Mouse (Mus musculus) c-Kit-positive CD71-positive TER-119-positive erythroid progenitor cells, embryonic 14.5 days (primary cell): ENCODE results near the gene Mei4.

Source experiments
- DNase-seq: peaks from one replicate; pipeline ENCODE4 v3.0.0-alpha.2; 2013; ENCODE audit warnings: low spot score

Mei4 gene

GRCm38 (mm10) chr9:81863181-81863887, at the start of gene Mei4:
TSS of gene Mei4 (plus strand) at chr9:81863670.
- DNase-seq: peak; percentile 9

GRCm38 (mm10) chr9:81819715-81820373, 43.6 kb upstream of the Mei4 start:
- no peak for DNase-seq

DNA sequence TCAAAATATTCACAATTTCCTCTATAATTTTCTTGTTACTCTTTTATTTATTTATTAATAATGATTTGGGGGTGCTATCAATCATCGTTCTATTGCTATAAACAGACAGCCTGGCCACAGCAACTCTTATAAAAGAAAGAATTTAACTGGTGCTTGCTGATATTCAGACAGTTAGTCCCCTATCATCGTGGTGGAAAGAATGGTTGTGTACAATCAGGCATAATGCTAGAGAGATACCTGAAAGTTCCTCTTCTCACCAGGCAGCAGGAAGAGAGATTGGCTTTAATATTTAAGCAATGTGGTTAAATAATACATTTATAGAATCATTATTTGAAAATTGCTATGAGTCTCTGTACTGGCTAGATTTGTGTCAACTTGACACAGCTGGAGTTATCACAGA, 35.9 kb upstream of the Mei4 start:
- DNase-seq: no peak

- DNase-seq: no peak
Observed at GRCm38 (mm10) chr9:81834056-81834455, 29.4 kb upstream of the Mei4 start.

GRCm38 (mm10) chr9:81858861-81859260, 4.6 kb upstream of the Mei4 start:
- no peak for DNase-seq

DNA sequence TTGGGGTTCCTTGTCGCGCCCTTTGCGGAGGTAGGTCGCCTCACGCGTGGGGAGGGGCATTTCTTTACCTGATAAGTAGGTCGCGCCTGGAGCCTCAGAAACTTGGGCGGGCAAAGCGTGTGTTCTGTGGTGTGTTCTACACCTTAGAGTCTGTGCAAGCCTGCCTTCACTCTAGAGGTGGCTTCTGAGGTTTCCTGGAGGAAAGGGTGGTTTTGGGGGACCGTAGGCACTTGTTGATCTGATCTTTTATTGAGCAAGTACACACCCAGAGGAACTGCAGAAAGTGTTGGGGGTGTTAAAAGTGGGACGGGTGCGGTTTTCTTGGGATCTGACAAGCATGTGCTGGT, 391 bp downstream of the Mei4 start:
- DNase-seq: no peak

DNA sequence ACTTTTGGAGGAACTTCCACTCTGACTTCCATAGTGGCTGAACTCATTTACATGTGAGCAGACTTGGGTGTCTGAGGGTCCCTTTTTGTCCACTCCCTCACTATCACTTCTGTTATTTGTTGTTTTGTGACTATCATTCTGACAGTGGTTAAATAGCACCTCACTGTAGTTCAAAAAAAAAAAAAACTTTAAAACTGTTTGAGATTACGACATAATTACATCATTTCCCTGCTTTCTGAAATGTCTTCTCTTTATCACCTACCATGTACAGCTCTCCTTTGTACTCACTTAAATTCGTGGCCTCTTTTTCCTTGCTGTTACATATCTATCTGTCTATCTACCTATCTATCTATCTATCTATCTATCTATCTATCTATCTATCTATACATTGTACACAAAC, 2.6 kb downstream of the Mei4 start:
- no peak for DNase-seq

DNA sequence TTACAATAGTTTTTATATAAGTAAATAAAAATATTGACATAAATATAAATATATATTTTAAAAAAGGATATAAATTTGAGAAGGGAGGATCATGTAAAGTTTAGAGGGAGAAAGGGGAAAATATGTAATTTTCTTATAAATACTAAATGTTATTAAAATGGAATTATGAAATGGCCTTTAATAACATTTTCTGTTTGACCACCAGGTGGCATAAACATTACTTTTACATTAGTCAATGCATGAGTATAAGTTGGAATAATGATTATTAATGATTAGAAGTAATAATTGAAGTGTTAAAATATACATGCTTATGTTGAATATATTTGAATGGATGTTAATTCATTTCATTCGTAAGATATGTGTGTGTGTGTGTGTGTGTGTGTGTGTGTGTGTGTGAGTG, 58.0 kb downstream of the Mei4 start:
- DNase-seq: no peak

DNA sequence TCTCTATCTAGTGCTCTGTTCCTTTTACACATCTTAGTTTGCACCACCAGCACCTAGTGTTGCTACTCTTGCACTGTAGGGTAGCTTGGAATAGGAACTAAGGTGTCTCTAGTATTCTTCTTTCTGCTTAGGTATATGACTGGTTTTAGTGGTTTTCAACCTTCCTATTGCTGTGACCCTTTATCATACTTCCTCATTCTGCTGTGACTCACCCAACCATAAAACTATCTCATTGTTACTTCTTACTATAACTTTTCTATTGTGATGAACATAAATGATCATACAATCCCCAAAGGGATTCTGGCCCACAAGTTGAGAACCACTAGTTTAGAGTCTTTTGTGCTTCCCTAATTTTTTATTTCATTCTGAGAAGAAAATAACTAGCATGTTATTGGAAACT, 61.3 kb downstream of the Mei4 start:
- DNase-seq: no peak

DNA sequence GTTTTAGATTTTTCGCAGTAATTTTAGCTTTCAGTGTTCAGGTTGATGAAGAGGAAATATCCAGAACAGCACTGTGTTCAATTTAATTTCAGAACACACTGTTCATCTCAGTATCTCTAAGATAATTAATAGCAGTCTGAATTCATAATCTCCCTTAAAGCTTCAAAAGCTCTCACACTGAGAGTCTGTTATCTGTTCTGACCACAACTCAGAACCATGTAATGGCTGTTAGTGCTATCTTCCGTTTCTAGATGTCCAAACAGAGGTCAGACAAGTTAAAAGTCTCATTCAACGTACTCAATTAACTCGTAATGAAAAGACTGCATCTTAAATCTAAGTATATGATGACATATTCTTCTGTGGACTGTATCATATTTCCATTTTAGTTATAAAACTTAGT, 77.1 kb downstream of the Mei4 start:
- no peak for DNase-seq

DNA sequence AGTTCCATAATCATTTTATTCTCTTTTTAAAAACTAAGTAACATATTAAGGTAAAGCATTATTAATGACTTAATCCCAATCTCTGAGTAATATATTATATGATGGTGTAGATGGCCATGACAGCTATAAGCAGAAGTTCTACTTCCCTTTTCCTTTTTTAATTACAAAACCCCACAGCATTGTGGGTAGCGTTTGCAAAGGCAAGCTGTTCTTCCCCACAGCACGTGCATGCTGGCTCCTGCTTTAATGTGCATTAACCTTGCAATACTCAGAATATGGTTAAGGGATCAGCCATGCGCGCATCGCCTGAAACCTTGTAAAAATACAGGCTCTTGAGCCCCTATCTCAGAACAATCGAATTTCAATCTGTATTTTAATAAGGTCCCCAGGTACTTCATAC, 82.2 kb downstream of the Mei4 start:
- DNase-seq: no peak

GRCm38 (mm10) chr9:81956858-81957257, 93.4 kb downstream of the Mei4 start:
- no peak for DNase-seq

- no peak for DNase-seq
Observed at GRCm38 (mm10) chr9:81957842-81958241, 94.4 kb downstream of the Mei4 start.

DNA sequence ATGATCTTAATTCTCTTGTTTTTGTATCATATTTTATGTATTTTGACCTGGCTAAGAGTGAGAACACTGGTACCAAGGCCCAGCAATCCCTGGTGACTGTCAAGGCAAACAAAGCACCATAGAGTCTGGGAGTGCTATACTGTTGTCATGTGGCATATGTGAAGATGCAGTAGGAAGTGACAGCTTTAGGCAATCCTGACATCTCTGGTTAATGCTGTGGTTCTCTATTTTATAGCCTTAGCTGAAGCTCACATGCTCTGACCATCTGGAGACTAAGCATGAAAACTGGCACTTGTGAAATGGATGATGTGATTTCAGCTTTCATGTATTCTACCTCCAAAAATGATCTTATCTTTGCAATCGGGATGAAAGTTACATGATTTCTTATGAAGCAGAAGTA, 103.3 kb downstream of the Mei4 start:
- no peak for DNase-seq

DNA sequence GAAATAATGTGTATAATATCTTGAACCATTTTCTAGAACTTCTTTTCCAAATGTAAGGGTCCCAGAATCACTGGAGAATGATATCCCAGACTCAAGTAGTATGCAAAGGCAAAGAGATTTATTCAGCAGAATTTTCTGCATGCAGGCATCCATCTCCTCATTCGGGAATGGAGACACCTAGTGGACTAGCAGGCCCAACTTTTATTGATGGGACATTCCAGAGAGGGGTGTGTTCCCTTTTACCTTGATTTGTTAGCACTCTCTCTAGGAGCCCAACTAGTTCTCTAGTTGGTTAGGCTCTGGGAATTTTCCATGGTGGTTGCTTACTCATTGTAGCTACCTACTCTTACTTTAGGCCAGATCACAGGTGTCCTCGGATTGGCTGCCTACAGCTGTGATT, 105.5 kb downstream of the Mei4 start:
- DNase-seq: no peak

DNA sequence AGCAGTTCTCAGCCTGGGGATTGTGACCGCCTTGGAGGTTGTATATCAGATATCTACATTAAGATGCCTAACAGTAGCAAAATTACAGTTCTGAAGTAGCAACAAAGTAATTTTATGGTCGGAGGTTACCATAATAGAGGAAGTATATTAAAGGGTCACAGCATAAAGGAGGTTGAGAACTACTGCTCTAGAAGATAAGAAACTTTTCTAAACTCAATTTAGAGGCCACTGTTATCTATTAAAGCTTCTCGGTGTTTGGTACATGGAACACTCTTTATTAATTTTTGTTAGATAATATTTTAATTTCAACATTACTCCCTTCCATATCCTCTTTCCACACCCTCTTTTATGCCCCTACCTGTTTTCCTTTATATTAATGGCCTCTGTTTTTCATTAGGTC, 119.0 kb downstream of the Mei4 start:
- no peak for DNase-seq

DNA sequence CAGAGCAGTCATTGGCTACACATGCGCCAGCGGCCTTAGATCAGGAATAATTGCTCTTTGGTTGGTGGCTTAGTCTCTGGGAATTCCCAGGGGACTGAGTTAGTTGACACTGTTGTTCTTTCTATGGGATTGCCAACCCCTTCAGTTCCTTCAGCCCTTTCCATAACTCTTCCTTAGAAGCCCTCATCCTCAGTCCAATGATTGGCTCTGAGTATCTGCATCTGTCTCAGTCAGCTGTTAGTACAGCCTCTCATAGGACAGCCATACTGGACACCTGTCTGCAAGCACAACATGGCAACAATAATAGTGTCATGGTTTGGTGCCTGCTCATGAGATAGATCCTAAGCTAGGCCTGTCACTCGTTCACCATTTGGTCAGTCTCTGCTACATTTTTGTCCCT, 149.5 kb downstream of the Mei4 start:
- no peak for DNase-seq

DNA sequence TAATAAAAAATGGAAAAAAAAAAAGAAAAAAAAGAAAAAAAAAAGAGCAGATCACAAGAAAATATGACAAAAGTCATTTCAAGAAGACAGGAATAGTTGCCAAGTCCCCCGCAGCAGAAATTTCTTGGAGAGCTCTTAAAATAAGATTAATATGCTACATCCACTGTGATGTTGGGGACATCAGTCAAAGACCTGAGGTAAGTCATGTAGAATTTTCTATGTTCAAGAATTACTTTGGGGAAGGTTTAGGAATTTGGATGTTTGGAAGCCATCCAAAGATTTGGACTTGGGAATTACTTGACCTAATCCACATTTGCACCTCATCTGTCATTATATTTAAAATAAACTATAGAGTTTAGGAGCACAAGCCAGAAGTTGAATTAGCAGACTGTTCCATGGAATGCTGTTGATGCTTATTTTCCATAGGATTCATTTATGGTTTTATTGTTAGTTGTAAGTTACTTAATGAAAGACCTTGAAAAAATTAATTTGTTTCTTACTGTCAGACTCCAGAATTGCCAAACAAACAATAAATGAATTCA, 179.1 kb downstream of the Mei4 start:
- DNase-seq: no peak

DNA sequence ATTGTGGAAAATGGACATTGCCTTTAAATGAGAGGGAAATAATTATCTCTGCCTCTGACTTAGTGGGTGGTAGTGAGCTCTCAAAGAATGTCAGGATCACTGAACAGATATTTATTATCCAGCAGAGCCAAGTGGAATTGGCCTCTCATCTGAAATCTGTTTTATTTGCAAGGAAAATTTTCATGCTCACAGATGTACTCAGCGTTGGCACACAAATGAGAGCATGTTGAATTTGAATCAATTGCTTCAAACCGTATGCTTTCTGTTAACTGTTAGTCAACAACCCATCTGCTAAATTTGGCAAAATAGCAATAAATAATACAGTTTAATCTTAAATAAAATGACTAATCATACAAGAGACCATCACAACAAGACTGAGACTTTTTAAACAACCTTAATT, 181.0 kb downstream of the Mei4 start:
- DNase-seq: no peak

DNA sequence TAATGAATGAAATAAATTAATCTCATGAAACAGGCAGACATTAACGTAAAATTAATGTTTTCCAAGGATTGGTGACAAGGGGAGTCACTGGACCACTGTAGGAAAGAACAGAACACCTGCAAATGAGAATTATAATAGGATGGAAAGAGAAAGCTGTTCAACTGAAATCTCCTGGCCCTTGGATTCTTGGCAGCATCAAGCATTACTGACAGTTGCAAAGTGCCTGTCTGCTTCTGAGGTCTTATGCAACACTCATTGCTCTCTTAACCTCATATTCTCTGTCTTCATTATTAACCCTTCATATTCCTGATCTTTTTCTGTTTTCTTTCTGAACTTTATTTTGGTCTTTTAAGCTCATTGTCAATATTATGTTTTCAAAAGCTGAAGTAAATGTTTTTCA, 210.4 kb downstream of the Mei4 start:
- no peak for DNase-seq

GRCm38 (mm10) chr9:82075270-82075669, 211.8 kb downstream of the Mei4 start:
- DNase-seq: no peak

DNA sequence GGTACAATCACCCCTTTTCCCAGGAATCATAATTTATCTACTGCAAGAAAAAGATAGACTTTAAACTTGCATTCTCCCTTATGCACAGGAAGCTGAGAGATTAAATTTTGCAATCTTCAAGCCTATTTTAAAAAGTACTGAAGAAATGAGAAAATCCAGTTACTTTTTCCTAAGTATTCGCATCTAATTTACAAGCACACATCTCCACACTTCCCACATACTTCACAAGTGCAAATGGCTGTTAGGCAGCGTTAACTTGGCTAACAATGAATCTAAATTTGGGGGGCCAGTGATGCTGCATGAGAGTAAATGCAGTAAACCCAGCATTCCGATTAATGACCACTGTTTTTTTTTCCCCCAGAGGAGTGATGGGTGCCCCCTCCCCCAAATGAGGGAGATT, 232.9 kb downstream of the Mei4 start:
- no peak for DNase-seq

- no peak for DNase-seq
Observed at GRCm38 (mm10) chr9:82114865-82115264, 251.4 kb downstream of the Mei4 start.

DNA sequence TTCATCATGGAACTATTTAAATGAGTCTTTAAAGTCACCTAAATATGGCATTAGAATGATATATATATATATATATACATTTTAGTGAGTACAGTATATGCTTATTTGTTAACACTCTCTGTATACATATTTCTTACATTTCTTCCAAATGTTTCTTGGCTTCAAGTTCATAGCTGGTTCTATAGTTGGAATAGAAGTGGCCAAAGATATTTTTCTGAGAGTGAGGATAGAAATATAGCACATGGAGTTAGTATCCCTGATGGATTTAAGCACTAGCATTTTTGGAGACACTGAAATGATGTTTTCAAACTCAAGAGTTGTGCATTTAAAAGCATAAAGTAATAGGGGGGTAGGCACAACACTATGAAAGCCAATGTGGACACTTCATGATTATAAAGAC, 272.6 kb downstream of the Mei4 start:
- DNase-seq: no peak
